Mouse (Mus musculus) CH12.LX (cell line): ENCODE measurements around the gene Hoxa9. TPM values are rescaled to one million over a fixed set of nuclear protein-coding genes. Genes with fewer than 3 reads are reported as not detected.

Experiments used
- DNase-seq: peaks from one replicate; pipeline ENCODE4 v3.0.0-alpha.2; 2013; ENCODE audit errors: extremely low read depth
- H3K27ac ChIP-seq: 2 replicates; pipeline ENCODE4 v1.5.1; 2012; ENCODE audit warnings: low read depth, mild to moderate bottlenecking, control low read depth, moderate library complexity; ENCODE audit not compliant: insufficient read depth
- H3K27me3 ChIP-seq: replicated peaks from 2 replicates; pipeline ENCODE3; 2012; ENCODE audit warnings: inconsistent platforms
- H3K36me3 ChIP-seq, 2 experiments: replicated peaks in 1 of 2; 2 replicates each; pipeline versions ENCODE3 to v1.6.1; 2012; ENCODE audit warnings: inconsistent platforms in 1 of 2, low read length in 1 of 2, mild to moderate bottlenecking in 1 of 2, mixed read lengths in 1 of 2, moderate library complexity in 1 of 2; ENCODE audit not compliant: control insufficient read depth in 1 of 2, insufficient read depth in 1 of 2
- H3K4me1 ChIP-seq, 2 experiments: 2 replicates each; pipeline ENCODE4 v1.6.1; 2012; ENCODE audit warnings: inconsistent platforms in 1 of 2, moderate library complexity in 1 of 2; ENCODE audit not compliant: insufficient read depth in 2 of 2, control insufficient read depth in 1 of 2
- H3K4me2 ChIP-seq: 2 replicates; pipeline ENCODE4 v1.6.1; 2012; ENCODE audit warnings: low read depth, mild to moderate bottlenecking, control low read depth; ENCODE audit not compliant: poor library complexity, insufficient read depth, severe bottlenecking
- H3K4me3 ChIP-seq, 3 experiments: fragments of 150-350 bp in 1 of 3; sonication (generic) in 1 of 3; replicated peaks in 1 of 3; 2 replicates each; pipeline versions ENCODE3 to v1.5.1; 2011 to 2012; ENCODE audit warnings: low read depth in 2 of 3, low read length in 2 of 3, mild to moderate bottlenecking in 2 of 3, moderate library complexity in 2 of 3, control low read depth in 1 of 3, improper control_type of control experiment in 1 of 3, inconsistent platforms in 1 of 3, mixed read lengths in 1 of 3; ENCODE audit not compliant: poor library complexity in 1 of 3
- H3K79me2 ChIP-seq: replicated peaks from 2 replicates; pipeline ENCODE4 v1.6.1; 2012; ENCODE audit warnings: mild to moderate bottlenecking, moderate library complexity; ENCODE audit not compliant: control insufficient read depth, poor library complexity, insufficient read depth, severe bottlenecking; ENCODE audit errors: extremely low read depth
- H3K9ac ChIP-seq: 2 replicates; pipeline ENCODE4 v1.6.1; 2012; ENCODE audit warnings: low read depth, mild to moderate bottlenecking, control low read depth, moderate library complexity; ENCODE audit not compliant: insufficient read depth
- H3K9me3 ChIP-seq: replicated peaks from 2 replicates; pipeline ENCODE3; 2012; ENCODE audit warnings: low read length, inconsistent platforms, mixed read lengths
- BHLHE40 ChIP-seq: IDR thresholded peaks from 2 replicates; pipeline ENCODE4 v1.6.1; 2011; ENCODE audit warnings: mild to moderate bottlenecking, low read depth, low read length, improper control_type of control experiment
- CHD1 ChIP-seq: IDR thresholded peaks from 2 replicates; pipeline ENCODE4 v1.6.1; 2012; ENCODE audit warnings: low read depth, low read length, improper control_type of control experiment, inconsistent platforms
- CTCF ChIP-seq, 2 experiments: IDR thresholded peaks in 1 of 2; conservative IDR thresholded peaks in 1 of 2; 2 replicates each; pipeline ENCODE4 v1.5.1; 2011 to 2012; ENCODE audit warnings: low read depth in 2 of 2, low read length in 2 of 2, improper control_type of control experiment in 1 of 2, inconsistent platforms in 1 of 2, mild to moderate bottlenecking in 1 of 2, moderate library complexity in 1 of 2
- JUN ChIP-seq: IDR thresholded peaks from 2 replicates; pipeline ENCODE4 v1.6.1; 2011; ENCODE audit warnings: low read depth, mild to moderate bottlenecking, low read length, improper control_type of control experiment, moderate library complexity; ENCODE audit not compliant: insufficient read depth
- KAT2A ChIP-seq: IDR thresholded peaks from 2 replicates; pipeline ENCODE4 v1.6.1; 2012; ENCODE audit warnings: low read length, improper control_type of control experiment, inconsistent platforms; ENCODE audit not compliant: insufficient replicate concordance
- MAZ ChIP-seq: IDR thresholded peaks from 2 replicates; pipeline ENCODE4 v1.6.1; 2012; ENCODE audit warnings: low read depth, mild to moderate bottlenecking, inconsistent platforms, low read length, improper control_type of control experiment, moderate library complexity
- MXI1 ChIP-seq: IDR thresholded peaks from 2 replicates; pipeline ENCODE4 v1.6.1; 2011; ENCODE audit warnings: mild to moderate bottlenecking, low read depth, low read length, improper control_type of control experiment
- POLR2A ChIP-seq: IDR thresholded peaks from 2 replicates; pipeline ENCODE4 v1.6.1; 2011; ENCODE audit warnings: low read depth, mild to moderate bottlenecking, improper control_type of control experiment, low read length
- POLR2AphosphoS2 ChIP-seq: IDR thresholded peaks from 2 replicates; pipeline ENCODE4 v1.6.1; 2011; ENCODE audit warnings: low read depth, low read length, improper control_type of control experiment
- RCOR1 ChIP-seq: conservative IDR thresholded peaks from 2 replicates; pipeline ENCODE4 v1.6.1; 2012; ENCODE audit warnings: low read depth, mild to moderate bottlenecking, inconsistent platforms, low read length, improper control_type of control experiment
- SIN3A ChIP-seq: IDR thresholded peaks from 2 replicates; pipeline ENCODE4 v1.6.1; 2012; ENCODE audit warnings: low read length, improper control_type of control experiment, inconsistent platforms
- TBP ChIP-seq: conservative IDR thresholded peaks from 2 replicates; pipeline ENCODE4 v1.6.1; 2011; ENCODE audit warnings: low read depth, low read length, improper control_type of control experiment
- TCF12 ChIP-seq: IDR thresholded peaks from 2 replicates; pipeline ENCODE4 v1.6.1; 2014; ENCODE audit warnings: low read depth, mild to moderate bottlenecking, inconsistent platforms, low read length, improper control_type of control experiment
- USF2 ChIP-seq: conservative IDR thresholded peaks from 2 replicates; pipeline ENCODE4 v1.6.1; 2011; ENCODE audit warnings: low read depth, low read length, improper control_type of control experiment
- ZC3H11A ChIP-seq: IDR thresholded peaks from 2 replicates; pipeline ENCODE4 v1.6.1; 2012; ENCODE audit warnings: low read depth, mild to moderate bottlenecking, inconsistent platforms, low read length, improper control_type of control experiment
- ZKSCAN1 ChIP-seq: IDR thresholded peaks from 2 replicates; pipeline ENCODE4 v1.6.1; 2012; ENCODE audit warnings: low read depth, inconsistent platforms, low read length, improper control_type of control experiment, borderline replicate concordance
- ZMIZ1 ChIP-seq: IDR thresholded peaks from 2 replicates; pipeline ENCODE4 v1.6.1; 2012; ENCODE audit warnings: low read depth, mild to moderate bottlenecking, inconsistent platforms, low read length, improper control_type of control experiment
- ZNF384 ChIP-seq: IDR thresholded peaks from 2 replicates; pipeline ENCODE4 v1.6.1; 2012; ENCODE audit warnings: low read depth, low read length, improper control_type of control experiment, inconsistent platforms
- dilution Hi-C: fragments of 300-500 bp; cut with MboI; formaldehyde crosslinking; loops from 2 replicates; pipeline ENCODE4 v1.14.3; 2020; ENCODE audit warnings: low sequenced_read_pairs; ENCODE audit not compliant: extremely low pct_unique_long_range_greater_than_20kb, extremely low pct_ligation_motif_present
- in situ Hi-C: fragments of 300-500 bp; cut with MboI; formaldehyde crosslinking; loops from 3 replicates; pipeline ENCODE4 v1.14.3; 2019; ENCODE audit warnings: low sequenced_read_pairs, low pct_ligation_motif_present, low pct_unique_long_range_greater_than_20kb, mixed read lengths
- polyA plus RNA-seq: library from polyadenylated mRNA; unstranded; fragments of >175 nt; gene quantifications from 2 replicates; pipeline ENCODE4 v1.2.1, GENCODE M21; 2012; ENCODE audit warnings: low read depth; ENCODE audit not compliant: insufficient read length
- total RNA-seq, 2 experiments: library from RNA; depleted of rRNA; stranded (reverse); fragments of 300-350 nt in 1 of 2; fragments of >200 nt in 1 of 2; gene quantifications; 2 replicates each; pipeline ENCODE4 v1.2.3; 2012 to 2014

The Hoxa9 gene
- total and polyA plus RNA-seq, 3 experiments = 0.30 to 0.47 (median 0.30) TPM

DNA sequence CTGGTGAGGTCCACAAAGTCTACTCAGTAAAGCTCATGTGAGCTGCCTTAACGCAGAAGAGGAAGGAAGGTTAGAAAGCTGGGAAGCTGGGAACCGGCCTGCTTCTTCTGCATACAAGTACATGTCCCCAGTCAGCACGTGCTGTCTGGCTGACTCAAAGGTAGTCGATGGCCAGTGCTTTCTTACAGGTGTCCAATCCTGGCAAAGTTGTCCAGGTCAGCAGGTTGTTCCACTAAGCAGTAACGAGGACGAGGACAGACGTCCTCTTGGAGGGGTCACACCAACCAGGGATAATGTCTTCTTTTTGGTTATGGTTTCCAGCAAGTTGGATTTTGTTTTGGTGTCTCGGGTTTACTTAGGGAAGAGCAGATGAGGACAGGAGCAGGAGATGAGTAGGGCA is 41.0 kb downstream of the Hoxa9 start:
- DNase-seq = no peak
- Histone ChIP-seq H3K4me2 (no peak overlapping the region), H3K9ac (no peak overlapping the region), H3K79me2 (no peaks in the 10 kb centered on the region), H3K27ac (no peak overlapping the region), H3K4me3 (no peak overlapping the region), H3K36me3 (peaks cover 0 to 2% of the 10 kb centered on the region in 2 experiments), H3K9me3 (peaks cover 5% of the 10 kb centered on the region), H3K27me3 (no peaks in the 10 kb centered on the region), H3K4me1 (peaks cover 0 to 13% of the 10 kb centered on the region in 2 experiments; a peak in 2 of 4 replicates)
- in situ Hi-C loops = no loop called here
- no peak for TF ChIP-seq BHLHE40
- no peak for TF ChIP-seq KAT2A
- no peak for TF ChIP-seq MXI1
- no peak for TF ChIP-seq USF2
- TF ChIP-seq ZKSCAN1 = no peak
- no peak for TF ChIP-seq JUN
- TF ChIP-seq CTCF (conservative IDR thresholded peaks at IDR 0.05 in 1 of 2, IDR thresholded peaks at IDR 0.05 in 1 of 2; ENCODE audit: low read depth in 2 of 2, low read length in 2 of 2) = no peak
- TF ChIP-seq POLR2A = no peak
- TF ChIP-seq RCOR1 = no peak
- dilution Hi-C loops = no loop called here

DNA sequence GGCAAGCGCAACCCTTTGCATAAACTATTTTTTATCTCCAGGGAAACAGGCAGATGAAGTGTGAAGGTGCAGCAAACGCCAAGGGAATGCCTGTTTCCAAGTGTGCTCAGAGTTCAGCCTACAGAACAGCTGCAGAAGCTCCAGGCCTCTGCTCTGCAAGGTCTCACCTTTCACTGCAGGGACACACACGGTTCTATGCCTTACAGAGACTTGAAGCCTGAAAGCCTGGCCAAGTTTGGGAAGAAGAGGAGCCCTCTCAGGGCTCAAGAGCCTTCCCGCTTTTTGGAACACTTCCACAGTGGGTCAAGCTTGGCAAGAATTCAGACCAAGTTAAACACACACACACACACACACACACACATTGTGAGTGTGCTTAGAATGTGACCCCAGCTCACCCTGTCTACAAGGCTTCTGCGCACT is 41.7 kb downstream of the Hoxa9 start:
- no peak overlapping the region for H3K27ac ChIP-seq
- TF ChIP-seq TBP (no peak), ZNF384 (no peak), MXI1 (no peak), ZMIZ1 (no peak), CHD1 (no peak)
- peaks cover 5% of the 10 kb centered on the region for H3K9me3 ChIP-seq
- DNase-seq = no peak
- H3K4me2 ChIP-seq = no peak overlapping the region
- in situ Hi-C loops = no loop called here
- H3K4me1 ChIP-seq = peaks cover 0 to 13% of the 10 kb centered on the region in 2 experiments; a peak in 2 of 4 replicates
- H3K27me3 ChIP-seq = no peaks in the 10 kb centered on the region
- H3K79me2 ChIP-seq = no peaks in the 10 kb centered on the region
- H3K4me3 ChIP-seq = no peak overlapping the region
- dilution Hi-C loops = no loop called here
- no peak overlapping the region for H3K9ac ChIP-seq
- peaks cover 0 to 2% of the 10 kb centered on the region in 2 experiments for H3K36me3 ChIP-seq

GRCm38 (mm10) chr6:52186500-52186899 is 44.4 kb downstream of the Hoxa9 start:
- no peak for TF ChIP-seq TCF12
- no peak for TF ChIP-seq ZMIZ1
- TF ChIP-seq RCOR1 = no peak
- no peak for TF ChIP-seq POLR2AphosphoS2
- no peak for TF ChIP-seq SIN3A
- TF ChIP-seq ZC3H11A = no peak
- TF ChIP-seq MAZ = no peak
- no peak for DNase-seq
- H3K4me1 ChIP-seq = no peaks in the 10 kb centered on the region
- in situ Hi-C loops (no loop called here), dilution Hi-C loops (no loop called here)
- no peaks in the 10 kb centered on the region for H3K27me3 ChIP-seq
- no peaks in the 10 kb centered on the region for H3K79me2 ChIP-seq
- no peaks in the 10 kb centered on the region for H3K9me3 ChIP-seq
- H3K4me3 ChIP-seq = no peak overlapping the region
- H3K36me3 ChIP-seq = peaks cover 0 to 2% of the 10 kb centered on the region in 2 experiments
- H3K4me2 ChIP-seq = no peak overlapping the region
- no peak overlapping the region for H3K27ac ChIP-seq
- no peak overlapping the region for H3K9ac ChIP-seq
